Mouse (Mus musculus) lung, adult 2 months (tissue): ENCODE results near the gene Tsc22d1. TPM values are rescaled to one million over a fixed set of nuclear protein-coding genes. Genes with fewer than 3 reads are reported as not detected.

Experiments used
- DNase-seq: peaks from one replicate; pipeline ENCODE4 v3.0.0; 2022
- H3K4me1 ChIP-seq: fragments of 200-500 bp; 2 replicates; pipeline ENCODE4 v1.6.1; 2011; ENCODE audit warnings: low read length; ENCODE audit not compliant: control insufficient read depth, insufficient read depth
- H3K4me3 ChIP-seq: fragments of 200-500 bp; replicated peaks from 2 replicates; pipeline ENCODE3; 2011; ENCODE audit warnings: low read depth, mild to moderate bottlenecking, control low read depth, low read length; ENCODE audit errors: extremely low read depth
- CTCF ChIP-seq: fragments of 200-500 bp; IDR thresholded peaks from 2 replicates; pipeline ENCODE4 v1.5.1; 2011; ENCODE audit warnings: mild to moderate bottlenecking, low read length, control low read depth; ENCODE audit not compliant: insufficient read depth
- POLR2A ChIP-seq: fragments of 200-500 bp; IDR thresholded peaks from 2 replicates; pipeline ENCODE4 v1.6.1; 2011; ENCODE audit warnings: low read depth, mild to moderate bottlenecking, control low read depth, low read length, borderline replicate concordance; ENCODE audit errors: extremely low read depth
- WGBS: fragments of 180-500 bp; shearing (Covaris S2); methylation state at CpG from one replicate; pipeline ENCODE4 v1.1.7; 2018; 5-methylcytosine and 5-hydroxymethylcytosine counted together
- polyA plus RNA-seq: library from polyadenylated mRNA; depleted of rRNA; stranded (reverse); fragments of >200 nt; gene quantifications from 2 replicates; pipeline ENCODE4 v1.2.3, GENCODE M21; 2012

Tsc22d1 gene
- polyA plus RNA-seq, 1 experiment: 163 TPM

DNA sequence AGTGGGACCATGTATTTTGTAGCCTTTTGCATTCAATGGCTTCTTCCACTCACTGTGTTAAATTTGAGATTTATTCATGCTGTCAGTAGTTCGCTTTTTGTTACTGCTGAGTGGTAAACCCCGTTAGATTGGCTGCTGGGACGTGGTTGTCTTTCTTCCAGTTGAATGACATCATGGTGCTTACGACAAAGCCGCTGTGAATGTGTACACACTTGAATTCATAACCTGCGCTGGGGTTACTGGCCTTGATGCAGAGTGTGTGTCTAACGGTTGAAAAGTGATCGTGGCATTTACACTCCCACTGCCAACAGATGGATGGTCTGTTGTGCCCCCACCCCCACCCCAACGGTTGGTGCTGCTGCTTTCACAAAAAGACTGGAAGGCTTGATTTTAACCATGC, 82.4 kb downstream of the Tsc22d1 start:
- no peak for DNase-seq
- TF ChIP-seq POLR2A: no peak
- TF ChIP-seq CTCF: no peak
- Histone ChIP-seq H3K4me1 (no peaks in the 10 kb centered on the region; the same call in 1 of the 2 replicates), H3K4me3 (no peak overlapping the region)
- WGBS: 75% methylated on average over 9 of the region's 9 CpGs

DNA sequence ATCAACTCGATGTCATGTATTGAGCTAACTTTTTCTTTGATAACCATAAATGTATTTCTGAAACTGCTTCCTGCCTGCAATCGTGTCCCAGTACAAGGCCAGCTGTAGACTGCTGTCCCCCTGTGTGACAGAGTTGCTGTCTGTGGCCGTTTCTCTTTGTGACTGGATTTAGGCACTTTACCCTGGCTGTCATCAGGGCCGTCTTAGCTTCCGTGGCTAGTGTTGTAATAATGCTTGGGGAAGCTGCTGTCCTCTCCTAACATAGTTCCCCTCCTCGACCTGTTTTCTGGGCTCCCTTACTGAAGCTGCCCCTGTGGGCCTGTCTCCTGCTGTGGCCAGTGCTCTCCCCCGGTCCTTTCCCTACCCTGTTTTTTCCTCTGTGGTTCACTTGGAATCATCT, 83.4 kb downstream of the Tsc22d1 start:
- DNase-seq: no peak
- WGBS: 49% methylated on average over 7 of the region's 7 CpGs
- TF ChIP-seq CTCF: no peak
- Histone ChIP-seq H3K4me3 (no peak overlapping the region), H3K4me1 (no peaks in the 10 kb centered on the region; the same call in 1 of the 2 replicates)

DNA sequence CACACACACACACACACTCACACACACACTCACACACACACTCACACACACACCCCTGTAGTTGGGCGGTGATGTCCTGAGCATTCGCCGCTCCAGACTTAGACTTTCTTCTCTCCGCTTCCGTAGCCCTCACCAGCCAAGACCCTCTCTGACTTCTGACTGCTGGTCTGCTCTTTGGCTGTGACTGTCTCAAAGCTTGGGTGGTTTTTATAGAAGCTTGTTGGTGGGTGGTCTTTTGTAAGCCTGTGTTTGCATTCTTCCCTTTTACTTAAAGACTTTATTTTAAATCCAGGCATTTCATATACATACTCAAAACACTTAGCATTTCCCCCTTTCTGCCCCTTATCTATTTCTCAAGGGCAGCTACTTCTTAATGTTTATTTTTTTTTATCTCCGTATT, 84.7 kb downstream of the Tsc22d1 start:
- DNase-seq: no peak
- Histone ChIP-seq H3K4me1 (peaks cover 2% of the 10 kb centered on the region; the same call in 1 of the 2 replicates), H3K4me3 (no peak overlapping the region)
- no peak for TF ChIP-seq POLR2A
- WGBS: 90% methylated on average over 6 of the region's 6 CpGs

DNA sequence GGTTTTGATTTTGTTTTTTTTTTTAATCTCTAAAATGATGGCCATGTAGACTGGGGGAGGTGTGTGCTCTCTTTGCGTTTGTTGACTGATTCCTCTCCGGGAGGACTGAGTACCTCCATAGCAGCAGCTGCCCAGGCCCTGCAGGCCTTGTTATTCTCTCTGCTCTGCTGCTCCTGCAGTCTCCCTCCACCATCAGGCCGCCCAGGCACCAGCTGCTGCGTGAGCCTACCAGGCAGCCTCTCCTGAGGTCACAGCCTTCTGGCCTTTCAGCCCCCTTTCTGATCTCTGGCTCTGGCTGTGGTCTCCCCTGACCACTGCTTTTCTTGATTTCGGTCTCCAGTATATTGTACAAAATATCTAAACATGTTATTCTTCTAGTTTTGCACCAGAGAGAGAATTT, 85.3 kb downstream of the Tsc22d1 start:
- no peak for DNase-seq
- Histone ChIP-seq H3K4me3 (no peak overlapping the region), H3K4me1 (peaks cover 2% of the 10 kb centered on the region; the same call in 1 of the 2 replicates)
- WGBS: 66% methylated on average over 5 of the region's 5 CpGs
- TF ChIP-seq POLR2A (no peak), CTCF (no peak)

DNA sequence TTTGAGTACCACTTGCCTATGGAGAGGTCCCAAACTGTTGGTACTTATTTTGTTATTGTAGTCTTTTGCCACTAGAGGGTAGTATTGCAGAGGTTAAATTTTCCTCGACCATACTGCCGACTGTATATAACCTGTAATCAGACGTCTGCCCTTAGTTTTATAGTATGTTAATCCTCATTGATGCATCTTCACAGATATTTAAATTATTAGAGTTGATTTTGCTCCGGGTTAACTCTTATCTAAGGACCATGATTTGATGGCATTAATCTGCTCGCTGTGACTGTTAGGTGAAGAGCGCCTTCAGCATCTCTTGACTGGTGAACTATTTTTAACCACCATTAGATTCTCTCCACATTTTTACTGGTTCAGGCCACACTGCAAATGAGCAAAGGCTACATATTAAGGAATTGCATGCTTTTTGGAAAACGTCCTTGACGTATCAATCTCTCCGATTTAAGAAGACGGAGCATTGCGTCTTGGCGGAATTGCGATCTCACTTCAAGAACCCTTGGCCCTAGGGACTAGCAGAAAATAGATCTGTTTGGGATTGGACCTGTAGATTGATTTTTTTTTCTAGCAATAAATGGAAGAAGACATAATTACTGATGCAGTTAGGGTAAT, 88.6 kb downstream of the Tsc22d1 start:
- WGBS: 6% methylated on average over 13 of the region's 13 CpGs
- H3K4me3 ChIP-seq: peak overlapping the region; percentile 68
- DNase-seq: no peak
- H3K4me1 ChIP-seq: peaks cover 2% of the 10 kb centered on the region
- peak; percentile 31; the same call in 1 of the 2 replicates for TF ChIP-seq CTCF
- TF ChIP-seq POLR2A: no peak

DNA sequence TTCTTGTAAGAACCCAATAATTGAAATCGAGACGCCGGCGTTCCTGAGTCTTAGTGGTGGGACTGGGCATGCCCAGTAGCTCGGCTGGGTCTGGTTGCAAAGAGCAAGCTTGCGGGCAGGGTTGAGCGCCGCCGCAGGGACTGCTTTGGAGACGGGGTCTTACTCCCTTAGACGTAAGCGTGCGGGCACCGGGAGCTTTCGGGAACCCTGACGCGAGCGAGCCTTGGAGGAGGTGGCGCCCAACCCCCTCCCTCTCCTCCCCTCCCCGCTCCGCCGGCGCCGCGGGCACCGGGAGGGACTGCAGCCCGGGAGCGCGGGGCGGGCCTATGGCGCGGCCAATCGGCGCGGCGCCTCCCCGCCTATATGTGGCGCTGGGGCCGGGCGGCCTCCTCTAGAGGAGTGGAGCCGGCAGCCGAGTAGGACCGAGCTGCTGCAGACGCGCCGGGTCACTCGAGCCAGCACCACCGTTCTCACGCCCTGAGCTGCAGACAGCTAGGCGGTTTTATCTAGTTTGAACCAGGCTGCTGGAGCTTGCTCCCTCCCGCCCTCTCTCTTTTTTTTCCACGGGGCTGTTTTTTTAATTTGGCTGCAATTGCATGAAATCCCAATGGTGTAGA, 89.5 kb downstream of the Tsc22d1 start:
- peak; percentile 95 for DNase-seq
- H3K4me1 ChIP-seq: peaks cover 2% of the 10 kb centered on the region
- WGBS: under 1% methylated on average over 52 of the region's 52 CpGs
- peak overlapping the region; percentile 95 for H3K4me3 ChIP-seq
- TF ChIP-seq POLR2A: peak; percentile 99
- TF ChIP-seq CTCF: no peak

DNA sequence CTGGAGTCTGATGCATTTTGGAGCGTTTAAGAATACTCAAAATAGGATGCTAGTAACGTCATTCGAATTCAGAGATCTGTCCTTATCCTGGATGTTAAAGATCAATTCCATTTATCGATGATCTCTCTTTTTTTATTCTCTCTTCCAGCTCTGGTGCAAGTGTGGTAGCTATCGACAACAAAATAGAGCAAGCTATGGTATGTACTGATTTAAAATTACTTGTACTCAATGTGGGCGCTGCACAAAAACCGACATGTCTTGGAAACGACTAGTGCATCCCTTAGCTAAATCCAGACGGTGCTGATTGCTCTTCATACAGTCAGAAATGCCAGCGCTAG, 90.3 kb downstream of the Tsc22d1 start:
- H3K4me3 ChIP-seq: peak overlapping the region; percentile 95
- H3K4me1 ChIP-seq: peaks cover 2% of the 10 kb centered on the region
- TF ChIP-seq POLR2A: no peak
- no peak for TF ChIP-seq CTCF
- no peak for DNase-seq
- WGBS: 3% methylated on average over 10 of the region's 10 CpGs

DNA sequence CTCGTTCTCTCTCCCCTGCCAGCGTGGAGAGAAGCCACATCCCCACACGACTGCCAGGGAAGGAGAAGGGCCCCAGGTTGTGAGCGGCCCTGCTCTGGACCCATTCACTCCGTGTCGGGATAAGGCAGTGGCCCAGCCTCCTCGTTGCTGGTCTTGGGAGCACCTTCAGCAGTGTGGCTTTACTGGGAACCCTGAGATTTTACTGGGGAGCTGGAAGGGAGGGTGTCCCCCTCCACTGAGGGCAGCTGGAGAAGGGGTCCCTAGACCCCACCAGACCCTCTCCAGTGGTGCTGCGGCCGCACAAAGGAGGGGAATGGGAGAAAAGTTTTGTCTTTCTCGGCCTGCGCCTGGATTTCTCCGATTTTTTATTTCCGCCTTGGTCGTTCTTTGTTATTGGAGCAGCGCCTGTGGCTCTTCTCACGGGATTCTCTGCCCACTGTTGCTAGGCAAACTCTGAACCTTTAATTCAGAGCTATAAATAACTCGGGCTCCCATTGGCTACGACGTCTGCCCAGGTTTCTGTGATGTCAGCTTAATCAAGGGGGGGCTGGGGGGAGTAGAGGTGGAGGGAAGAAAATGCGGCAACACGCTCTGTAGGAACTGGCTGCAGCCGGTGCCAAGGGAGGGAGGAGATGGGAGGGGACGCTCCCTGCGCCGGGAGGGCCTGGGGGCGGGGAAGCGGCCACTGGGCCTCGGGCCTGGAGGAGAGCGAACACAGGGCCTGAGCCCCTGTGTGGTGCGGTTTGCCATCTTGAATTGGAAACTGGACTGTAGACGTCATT, 90.9 kb downstream of the Tsc22d1 start:
- H3K4me3 ChIP-seq: peak overlapping the region; percentile 95
- peaks cover 2% of the 10 kb centered on the region for H3K4me1 ChIP-seq
- peak; percentile 82 for DNase-seq
- under 1% methylated on average over 31 of the region's 31 CpGs for WGBS
- no peak for TF ChIP-seq CTCF
- peak; percentile 63; the same call in 1 of the 2 replicates for TF ChIP-seq POLR2A

DNA sequence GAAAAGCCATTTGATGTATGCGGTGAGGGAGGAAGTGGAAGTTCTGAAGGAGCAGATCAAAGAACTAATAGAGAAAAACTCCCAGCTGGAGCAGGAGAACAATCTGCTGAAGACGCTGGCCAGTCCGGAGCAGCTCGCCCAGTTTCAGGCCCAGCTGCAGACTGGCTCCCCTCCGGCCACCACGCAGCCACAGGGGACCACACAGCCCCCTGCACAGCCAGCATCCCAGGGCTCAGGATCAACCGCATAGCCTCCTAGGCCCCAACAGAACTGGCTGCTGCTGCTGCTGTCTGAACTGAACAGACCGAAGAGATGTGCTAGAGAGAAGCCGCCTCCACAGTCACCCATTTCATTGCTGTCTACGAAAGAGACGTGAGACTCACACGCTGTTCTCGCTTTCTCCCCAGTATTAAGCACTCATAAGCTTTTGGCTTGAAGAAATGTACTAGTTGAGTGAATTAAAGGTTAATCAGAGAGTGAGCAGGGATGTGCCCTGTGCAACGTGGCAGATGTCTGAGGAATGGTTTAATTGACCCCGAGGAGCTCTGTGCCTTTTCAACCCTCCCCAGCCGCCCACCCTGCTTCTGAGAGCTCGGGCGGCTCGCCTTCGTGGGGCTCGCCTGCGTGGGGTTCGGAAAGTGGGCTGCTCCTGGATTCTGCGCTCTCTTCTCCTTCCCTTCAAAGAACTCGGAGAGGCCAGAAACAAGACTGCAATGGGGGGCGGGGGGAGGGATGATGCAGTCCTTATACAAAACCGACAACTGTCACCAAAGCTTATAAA, 91.9 kb downstream of the Tsc22d1 start:
- Histone ChIP-seq H3K4me3 (peak overlapping the region; percentile 45), H3K4me1 (peaks cover 2% of the 10 kb centered on the region)
- WGBS: 47% methylated on average over 27 of the region's 27 CpGs
- peak; percentile 28 for DNase-seq
- TF ChIP-seq CTCF (no peak), POLR2A (no peak)
